Mouse (Mus musculus): ENCODE data around the gene Zfp655. TPM values are rescaled to one million over a fixed set of nuclear protein-coding genes. Genes with fewer than 3 reads are reported as not detected.
"Not testable (repeated sequence)": the region's sequence is repeated elsewhere in the genome, so short reads cannot be mapped to it uniquely, and the experiment has no call there.

The Zfp655 gene
- polyA plus RNA-seq, 1 experiment from 2014 or later, result 29.0 TPM

- Histone ChIP-seq H3K27me3 (no peaks in the 10 kb centered on the region), H3K4me1 (replicated peaks) (peaks cover 6% of the 10 kb centered on the region), H3K4me2 (no peak overlapping the region), H3K9me3 (no peaks in the 10 kb centered on the region), H3K9ac (no peak overlapping the region), H3K4me3 (no peak overlapping the region), H3K27ac (replicated peaks) (no peak overlapping the region), H3K36me3 (peaks cover 7% of the 10 kb centered on the region; the same call in 1 of the 2 replicates)
- ATAC-seq (ENCODE audit: low FRiP score, low read depth), result no peak
- WGBS, result 56% methylated on average over 2 of the region's 2 CpGs
Measured at GRCm38 (mm10) chr5:145226453-145226852, 5.1 kb upstream of the Zfp655 start.

GRCm38 (mm10) chr5:145229283-145229682 lies 2.2 kb upstream of the Zfp655 start:
- not testable (repeated sequence) for H3K27me3 ChIP-seq; H3K9ac ChIP-seq; ATAC-seq (ENCODE audit: low FRiP score, low read depth); H3K4me3 ChIP-seq; H3K4me2 ChIP-seq; H3K36me3 ChIP-seq; H3K9me3 ChIP-seq; H3K27ac ChIP-seq (replicated peaks)
- 74% methylated on average over 6 of the region's 6 CpGs for WGBS
- peaks cover 21% of the 10 kb centered on the region for H3K4me1 ChIP-seq (replicated peaks)

DNA sequence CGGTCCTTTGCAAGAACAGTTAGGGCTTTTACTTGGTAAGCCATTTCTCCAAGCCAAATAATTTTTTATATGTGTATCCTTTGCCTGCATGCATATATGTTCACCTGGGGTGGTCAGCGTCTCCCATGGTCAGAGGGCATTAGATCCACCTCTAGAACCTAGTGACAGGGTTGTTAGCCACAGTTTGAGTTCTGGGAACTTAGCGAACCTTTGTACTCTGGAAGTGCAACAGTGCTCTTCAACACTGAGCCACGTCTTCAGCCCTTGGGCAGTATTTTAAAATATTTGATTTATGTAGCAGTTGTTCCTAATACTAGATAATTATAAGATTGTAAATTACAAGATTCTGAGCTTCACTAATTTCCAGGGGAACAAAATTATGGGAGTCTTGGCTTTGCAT lies 874 bp upstream of the Zfp655 start:
- WGBS, result 87% methylated on average over 4 of the region's 4 CpGs
- H3K27me3 ChIP-seq, result no peaks in the 10 kb centered on the region
- H3K4me2 ChIP-seq, result peak overlapping the region; percentile 83
- peaks cover 20% of the 10 kb centered on the region for H3K36me3 ChIP-seq
- no peaks in the 10 kb centered on the region for H3K9me3 ChIP-seq
- H3K4me3 ChIP-seq, result peak overlapping the region; percentile 84
- H3K4me1 ChIP-seq (replicated peaks), result peaks cover 21% of the 10 kb centered on the region
- ATAC-seq (ENCODE audit: low FRiP score, low read depth), result no peak
- H3K9ac ChIP-seq, result peak overlapping the region; percentile 96
- peak overlapping the region; percentile 92 for H3K27ac ChIP-seq (replicated peaks)

GRCm38 (mm10) chr5:145231893-145232411 lies 437 bp downstream of the Zfp655 start:
- Histone ChIP-seq H3K36me3 (peaks cover 28% of the 10 kb centered on the region), H3K27me3 (no peaks in the 10 kb centered on the region), H3K4me1 (replicated peaks) (peaks cover 21% of the 10 kb centered on the region), H3K4me3 (peak overlapping the region; percentile 84), H3K27ac (replicated peaks) (peak overlapping the region; percentile 92), H3K9me3 (no peaks in the 10 kb centered on the region), H3K9ac (peak overlapping the region; percentile 96), H3K4me2 (peak overlapping the region; percentile 83)
- WGBS, result under 1% methylated on average over 38 of the region's 49 CpGs
- no peak for ATAC-seq (ENCODE audit: low FRiP score, low read depth)

DNA sequence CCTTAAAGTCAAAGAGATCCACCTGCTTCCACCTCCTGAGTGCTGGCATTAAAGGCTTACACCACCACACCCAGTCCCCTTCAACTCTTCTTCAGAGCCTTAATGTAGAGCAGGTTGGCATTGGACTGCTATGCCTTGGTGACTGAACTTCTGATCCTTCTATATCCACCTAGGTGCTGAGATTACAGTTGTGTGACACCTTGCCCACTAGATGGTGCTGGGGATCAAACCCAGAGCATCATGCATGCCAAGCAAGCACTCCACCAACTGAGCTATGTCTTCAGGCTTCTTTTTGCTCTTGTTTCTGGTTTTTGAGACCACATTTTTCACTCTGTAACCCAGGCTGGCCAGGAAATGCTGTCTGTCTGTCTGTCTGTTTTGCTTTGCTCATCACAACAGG lies 3.1 kb downstream of the Zfp655 start:
- Histone ChIP-seq H3K36me3 (peaks cover 52% of the 10 kb centered on the region), H3K4me1 (replicated peaks) (peaks cover 21% of the 10 kb centered on the region), H3K9ac (no peak overlapping the region), H3K27me3 (no peaks in the 10 kb centered on the region), H3K4me2 (no peak overlapping the region), H3K9me3 (no peaks in the 10 kb centered on the region), H3K4me3 (no peak overlapping the region), H3K27ac (replicated peaks) (no peak overlapping the region)
- ATAC-seq (ENCODE audit: low FRiP score, low read depth), result no peak

DNA sequence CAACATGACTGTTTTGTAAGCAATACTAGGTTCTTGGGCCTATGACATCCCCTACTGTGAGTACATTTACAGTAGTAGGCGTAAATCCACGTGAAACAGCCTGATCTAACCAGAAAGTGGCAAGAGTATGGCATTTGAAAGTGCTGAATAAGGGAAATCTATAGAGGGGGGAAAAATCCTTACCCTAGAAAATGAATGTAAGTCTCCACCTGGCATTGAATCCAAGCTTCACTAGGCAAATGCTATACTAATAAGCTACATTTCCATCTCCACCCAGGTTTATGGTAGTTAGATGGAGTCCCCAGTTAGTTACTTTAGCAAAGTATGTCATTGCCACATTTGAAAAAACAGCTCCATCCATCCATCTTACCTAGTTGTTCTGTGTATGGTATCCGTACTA lies 18.0 kb downstream of the Zfp655 start:
- no peak overlapping the region for H3K27ac ChIP-seq (replicated peaks)
- no peak overlapping the region for H3K4me2 ChIP-seq
- H3K9ac ChIP-seq, result no peak overlapping the region
- 92% methylated on average over 3 of the region's 3 CpGs for WGBS
- peaks cover 41% of the 10 kb centered on the region for H3K36me3 ChIP-seq
- no peaks in the 10 kb centered on the region for H3K27me3 ChIP-seq
- H3K4me1 ChIP-seq (replicated peaks), result no peaks in the 10 kb centered on the region
- no peak for ATAC-seq (ENCODE audit: low FRiP score, low read depth)
- no peaks in the 10 kb centered on the region for H3K9me3 ChIP-seq
- H3K4me3 ChIP-seq, result no peak overlapping the region

DNA sequence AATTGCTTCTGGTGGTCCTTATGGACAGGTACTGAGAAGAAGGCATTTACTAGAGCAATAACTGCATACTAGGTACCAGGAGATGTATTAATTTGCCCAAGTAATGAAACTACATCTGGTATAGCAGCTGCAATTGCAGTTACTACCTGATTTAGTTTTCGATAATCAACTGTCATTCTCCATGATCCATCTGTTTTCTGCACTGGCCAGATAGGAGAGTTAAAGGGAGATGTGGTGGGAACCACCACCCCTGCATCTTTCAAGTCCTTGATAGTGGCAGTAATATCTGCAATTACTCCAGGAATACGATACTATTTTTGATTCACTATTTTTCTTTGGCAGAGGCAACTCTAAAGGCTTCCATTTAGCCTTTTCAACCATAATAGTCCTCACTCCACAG lies 42.1 kb downstream of the Zfp655 start:
- not testable (repeated sequence) for ATAC-seq (ENCODE audit: low FRiP score, low read depth); H3K4me3 ChIP-seq; H3K4me2 ChIP-seq; H3K9ac ChIP-seq; H3K9me3 ChIP-seq; H3K4me1 ChIP-seq (replicated peaks); H3K36me3 ChIP-seq; H3K27ac ChIP-seq (replicated peaks); H3K27me3 ChIP-seq
- 85% methylated on average over 2 of the region's 2 CpGs for WGBS

DNA sequence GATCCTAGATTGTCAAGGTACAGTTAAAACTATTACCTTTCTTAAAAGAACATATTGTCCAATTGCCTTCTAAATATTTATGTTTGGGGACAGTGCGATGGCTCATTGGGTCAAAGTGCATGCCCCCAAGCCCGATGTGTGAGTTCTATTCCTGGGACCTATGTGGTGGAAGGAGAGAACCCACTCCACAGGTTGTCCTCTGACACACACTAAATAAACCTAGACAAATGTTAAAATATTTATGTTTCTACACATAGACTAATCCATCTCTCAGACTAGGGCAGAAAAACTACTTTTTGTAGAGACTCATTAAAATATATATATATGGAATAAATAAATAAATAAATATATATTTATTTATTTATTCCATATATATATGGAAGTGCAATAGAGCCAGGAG lies 48.4 kb downstream of the Zfp655 start:
- peak overlapping the region; percentile 94 for H3K4me3 ChIP-seq
- H3K4me2 ChIP-seq, result no peak overlapping the region
- no peaks in the 10 kb centered on the region for H3K9me3 ChIP-seq
- no peak overlapping the region for H3K9ac ChIP-seq
- H3K4me1 ChIP-seq (replicated peaks), result peaks cover 15% of the 10 kb centered on the region
- no peaks in the 10 kb centered on the region for H3K27me3 ChIP-seq
- H3K36me3 ChIP-seq, result peaks cover 15% of the 10 kb centered on the region
- H3K27ac ChIP-seq (replicated peaks), result no peak overlapping the region
- 92% methylated on average over 2 of the region's 2 CpGs for WGBS
- peak; percentile 57 for ATAC-seq (ENCODE audit: low FRiP score, low read depth)

DNA sequence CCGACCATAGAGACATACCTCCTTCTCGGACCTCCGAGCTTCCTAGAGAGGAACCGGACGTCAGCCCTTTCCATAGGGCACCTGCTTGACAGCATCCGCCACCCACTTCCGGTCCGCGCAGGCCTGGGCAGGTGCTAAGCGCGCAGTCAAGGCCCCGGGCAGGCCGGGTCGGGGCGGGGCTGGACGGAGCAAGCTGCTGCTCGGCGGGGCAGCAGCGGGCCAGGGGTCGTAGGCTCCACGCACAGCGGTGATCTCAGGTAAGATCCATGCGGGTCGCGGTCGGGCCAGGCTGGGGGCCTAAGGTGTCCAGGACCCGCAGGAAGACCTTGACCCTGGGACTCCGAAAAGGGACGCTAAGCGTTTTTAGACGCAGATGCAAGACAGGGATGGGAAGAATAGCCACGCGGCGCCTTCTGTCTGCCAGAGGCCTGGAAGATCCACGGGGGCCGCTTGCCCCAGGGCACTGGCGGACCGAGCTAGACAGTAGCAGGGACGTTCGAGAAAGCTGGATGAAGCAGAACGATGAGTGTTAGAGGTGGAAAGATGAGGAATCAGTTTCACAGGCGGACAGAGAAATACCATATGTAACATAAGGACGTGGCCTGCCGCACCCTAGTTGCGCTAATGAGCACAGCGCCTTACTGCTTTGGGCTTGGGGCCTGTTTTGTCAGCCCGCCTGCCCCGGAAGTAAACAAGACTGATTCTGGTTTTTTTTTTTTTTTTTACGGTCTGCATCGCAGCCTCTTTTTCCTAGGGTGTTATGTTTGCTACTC lies 49.0 kb downstream of the Zfp655 start, which contains the start of gene Zscan25:
Zscan25 (plus strand) TSS at position 130 of the 773 bp plus-strand sequence.
- Histone ChIP-seq H3K9ac (peak within 1 kb of the TSS; percentile 97), H3K4me3 (peak within 1 kb of the TSS; percentile 94), H3K4me1 (replicated peaks) (peaks cover 15% of the 10 kb centered on the region), H3K27ac (replicated peaks) (peak within 1 kb of the TSS; percentile 90), H3K27me3 (no peaks in the 10 kb centered on the region), H3K4me2 (peak within 1 kb of the TSS; percentile 89), H3K36me3 (peaks cover 21% of the 10 kb centered on the region), H3K9me3 (no peaks in the 10 kb centered on the region)
- ATAC-seq (ENCODE audit: low FRiP score, low read depth), result peak; percentile 98
- WGBS, result under 1% methylated on average over 49 of the region's 50 CpGs

GRCm38 (mm10) chr5:145288382-145288781 lies 56.9 kb downstream of the Zfp655 start:
- ATAC-seq (ENCODE audit: low FRiP score, low read depth), result no peak
- WGBS, result 96% methylated on average over 5 of the region's 5 CpGs
- H3K4me1 ChIP-seq (replicated peaks), result no peaks in the 10 kb centered on the region

DNA sequence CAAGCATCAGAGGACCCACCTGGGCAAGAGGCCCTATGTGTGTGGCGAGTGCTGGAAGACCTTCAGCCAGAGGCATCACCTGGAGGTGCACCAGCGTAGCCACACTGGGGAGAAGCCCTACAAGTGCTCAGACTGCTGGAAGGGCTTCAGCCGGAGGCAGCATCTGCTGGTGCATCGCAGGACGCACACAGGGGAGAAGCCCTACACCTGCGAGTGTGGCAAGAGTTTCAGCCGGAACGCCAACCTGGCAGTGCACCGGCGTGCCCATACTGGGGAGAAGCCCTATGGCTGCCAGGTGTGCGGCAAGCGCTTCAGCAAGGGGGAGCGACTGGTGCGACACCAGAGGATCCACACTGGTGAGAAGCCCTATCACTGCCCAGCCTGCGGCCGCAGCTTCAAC lies 59.2 kb downstream of the Zfp655 start:
- 97% methylated on average over 16 of the region's 16 CpGs for whole genome bisulfite sequencing
- no peak for ATAC-seq (ENCODE audit: low FRiP score, low read depth)
- Histone ChIP-seq H3K9me3 (no peaks in the 10 kb centered on the region), H3K27me3 (no peaks in the 10 kb centered on the region), H3K27ac (replicated peaks) (no peak overlapping the region), H3K36me3 (peaks cover 84% of the 10 kb centered on the region), H3K4me1 (replicated peaks) (no peaks in the 10 kb centered on the region), H3K9ac (no peak overlapping the region), H3K4me3 (no peak overlapping the region), H3K4me2 (no peak overlapping the region)

More at GRCm38 (mm10) chr5:145288382-145288781, 56.9 kb downstream of the Zfp655 start:
- H3K36me3 ChIP-seq, result peaks cover 89% of the 10 kb centered on the region
- no peaks in the 10 kb centered on the region for H3K9me3 ChIP-seq
- H3K27me3 ChIP-seq, result no peaks in the 10 kb centered on the region
- H3K9ac ChIP-seq, result no peak overlapping the region
- no peak overlapping the region for H3K4me2 ChIP-seq
- H3K27ac ChIP-seq (replicated peaks), result no peak overlapping the region
- H3K4me3 ChIP-seq, result no peak overlapping the region

DNA sequence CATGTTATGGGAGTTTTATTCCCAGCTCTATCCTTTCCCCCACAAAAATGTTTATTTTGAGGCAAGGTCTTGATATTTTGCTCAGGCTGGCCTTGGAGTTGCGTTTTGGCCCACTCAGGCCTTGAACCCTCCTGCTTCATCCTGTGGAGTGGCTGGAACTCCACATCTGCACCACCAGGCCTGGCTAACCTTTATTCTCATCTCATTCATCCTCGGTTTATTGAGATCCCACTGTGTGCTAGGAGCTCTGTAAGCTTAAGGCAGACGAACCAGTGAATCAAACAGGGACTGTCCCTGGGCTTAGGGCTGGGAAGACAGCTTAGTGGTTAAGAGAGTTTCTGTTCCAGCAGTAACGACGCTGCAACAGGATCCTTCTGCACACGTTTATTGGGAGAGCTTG lies 60.9 kb downstream of the Zfp655 start:
- H3K36me3 ChIP-seq, result peaks cover 67% of the 10 kb centered on the region
- no peak overlapping the region for H3K9ac ChIP-seq
- H3K4me2 ChIP-seq, result no peak overlapping the region
- H3K27me3 ChIP-seq, result no peaks in the 10 kb centered on the region
- H3K27ac ChIP-seq (replicated peaks), result no peak overlapping the region
- 98% methylated on average over 6 of the region's 6 CpGs for WGBS
- H3K4me1 ChIP-seq (replicated peaks), result no peaks in the 10 kb centered on the region
- no peak overlapping the region for H3K4me3 ChIP-seq
- no peaks in the 10 kb centered on the region for H3K9me3 ChIP-seq
- ATAC-seq (ENCODE audit: low FRiP score, low read depth), result no peak
